Mouse (Mus musculus) spleen, adult 2 months (tissue): ENCODE measurements around the gene Mmp23. TPM values are rescaled to one million over a fixed set of nuclear protein-coding genes. Genes with fewer than 3 reads are reported as not detected.

ENCODE experiments used
- DNase-seq, 2 experiments: peaks; one replicate each; pipeline versions ENCODE4 v3.0.0 to v3.0.0-alpha.2; 2012 to 2021; ENCODE audit warnings: low spot score in 2 of 2, low read depth in 1 of 2
- H3K27ac ChIP-seq: fragments of 200-500 bp; 2 replicates; pipeline ENCODE4 v1.5.1; 2012; ENCODE audit warnings: low read length, inconsistent platforms; ENCODE audit not compliant: insufficient read depth
- H3K27me3 ChIP-seq: fragments of 200-500 bp; 2 replicates; pipeline ENCODE4 v1.6.1; 2012; ENCODE audit warnings: mild to moderate bottlenecking, moderate library complexity, low read length, inconsistent platforms; ENCODE audit not compliant: control insufficient read depth, insufficient read depth
- H3K36me3 ChIP-seq: fragments of 200-500 bp; 2 replicates; pipeline ENCODE4 v1.6.1; 2012; ENCODE audit warnings: mild to moderate bottlenecking, low read length, inconsistent platforms; ENCODE audit not compliant: control insufficient read depth, insufficient read depth
- H3K4me1 ChIP-seq: fragments of 200-500 bp; 2 replicates; pipeline ENCODE4 v1.6.1; 2011; ENCODE audit warnings: inconsistent platforms; ENCODE audit not compliant: control insufficient read depth, insufficient read depth, insufficient read length
- H3K4me3 ChIP-seq: fragments of 200-500 bp; 2 replicates; pipeline ENCODE4 v1.5.1; 2011; ENCODE audit warnings: mild to moderate bottlenecking, inconsistent platforms; ENCODE audit not compliant: insufficient read depth, insufficient read length; ENCODE audit errors: extremely low read depth
- CTCF ChIP-seq: fragments of 200-500 bp; IDR thresholded peaks from 2 replicates; pipeline ENCODE4 v1.5.1; 2011; ENCODE audit warnings: mild to moderate bottlenecking, inconsistent platforms; ENCODE audit not compliant: insufficient read depth, insufficient read length, insufficient replicate concordance; ENCODE audit errors: extremely low read depth
- POLR2A ChIP-seq: fragments of 200-500 bp; IDR thresholded peaks from 2 replicates; pipeline ENCODE4 v1.6.1; 2011; ENCODE audit warnings: low read depth, low read length, inconsistent platforms
- WGBS: fragments of 180-500 bp; shearing (Covaris S2); methylation state at CpG from one replicate; pipeline ENCODE4 v1.1.7; 2018; 5-methylcytosine and 5-hydroxymethylcytosine counted together
- polyA plus RNA-seq: library from polyadenylated mRNA; depleted of rRNA; stranded (reverse); fragments of >200 nt; gene quantifications from 2 replicates; pipeline ENCODE4 v1.2.3, GENCODE M21; 2012; rRNA removed

Gene Mmp23
- polyA plus RNA-seq = 57.2 and 83.5 TPM in 2 replicates

DNA sequence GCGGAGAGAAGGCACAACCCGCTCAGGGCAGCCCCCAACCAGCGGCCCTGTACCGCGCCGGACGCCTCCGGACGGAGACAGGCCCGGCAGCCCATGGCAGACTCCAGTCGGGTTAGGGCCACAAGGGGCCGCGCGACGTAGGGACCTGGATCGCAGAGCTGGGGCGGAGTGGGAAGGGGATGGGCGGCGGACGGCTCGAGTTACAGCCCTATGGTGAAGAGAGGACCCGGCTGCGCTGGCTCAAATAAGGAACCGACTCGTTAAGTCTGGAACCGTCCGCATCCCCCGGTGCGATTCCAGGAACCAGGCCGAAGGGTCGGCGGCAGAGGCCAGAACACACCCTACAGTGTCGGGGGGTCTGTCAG is at the start of gene Mmp23:
Gene Mmp23 (minus strand): TSS at position 299 of the 365 bp plus-strand sequence.
- H3K36me3 ChIP-seq = peaks cover 30% of the 10 kb centered on the region
- H3K4me3 ChIP-seq = peak within 1 kb of the TSS; percentile 35
- peak within 1 kb of the TSS; percentile 55 for H3K27ac ChIP-seq
- H3K4me1 ChIP-seq = peaks cover 14% of the 10 kb centered on the region; the same call in 1 of the 2 replicates
- H3K27me3 ChIP-seq = peaks cover 12% of the 10 kb centered on the region; the same call in 1 of the 2 replicates
- 3% methylated on average over 33 of the region's 33 CpGs for WGBS
- TF ChIP-seq POLR2A (no peak), CTCF (no peak)
- no peak for DNase-seq

DNA sequence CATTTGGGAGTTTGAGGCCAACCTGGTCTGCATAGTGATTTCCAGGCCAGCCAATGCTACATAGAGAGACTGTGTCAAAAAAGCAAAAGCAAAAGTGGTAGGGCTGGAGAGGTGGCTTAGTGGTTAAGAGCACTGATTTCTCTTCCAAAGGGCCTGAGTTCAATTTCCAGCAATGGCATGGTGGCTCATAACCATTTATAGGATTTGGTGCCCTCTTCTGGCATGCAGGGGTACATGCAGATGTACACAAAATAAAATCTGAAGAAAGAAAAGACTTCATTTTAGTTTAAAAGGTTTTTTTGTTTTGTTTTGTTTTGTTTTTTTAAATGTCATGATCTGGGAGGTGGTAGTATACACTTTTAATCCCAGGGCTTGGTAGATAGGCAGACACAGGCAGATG is 47.2 kb upstream of the Mmp23 start:
- Histone ChIP-seq H3K4me3 (no peak overlapping the region), H3K27me3 (no peaks in the 10 kb centered on the region), H3K4me1 (no peaks in the 10 kb centered on the region), H3K36me3 (no peaks in the 10 kb centered on the region), H3K27ac (no peak overlapping the region)
- no peak for TF ChIP-seq CTCF
- no peak for TF ChIP-seq POLR2A
- no peak for DNase-seq

GRCm38 (mm10) chr4:155696261-155697255 is 43.4 kb upstream of the Mmp23 start:
- 82% methylated on average over 16 of the region's 16 CpGs for WGBS
- Histone ChIP-seq H3K4me3 (no peak overlapping the region), H3K27me3 (no peaks in the 10 kb centered on the region; the same call in 1 of the 2 replicates), H3K4me1 (peaks cover 12% of the 10 kb centered on the region), H3K36me3 (no peaks in the 10 kb centered on the region), H3K27ac (no peak overlapping the region)
- no peak for TF ChIP-seq POLR2A
- no peak for TF ChIP-seq CTCF
- DNase-seq = no peak

- H3K27ac ChIP-seq = no peak overlapping the region
- peaks cover 12% of the 10 kb centered on the region for H3K4me1 ChIP-seq
- 82% methylated on average over 4 of the region's 4 CpGs for WGBS
- no peak overlapping the region for H3K4me3 ChIP-seq
- H3K36me3 ChIP-seq = no peaks in the 10 kb centered on the region
- TF ChIP-seq POLR2A (no peak), CTCF (no peak)
- DNase-seq = no peak
- H3K27me3 ChIP-seq = no peaks in the 10 kb centered on the region; the same call in 1 of the 2 replicates
Observed at GRCm38 (mm10) chr4:155695531-155696062, 42.4 kb upstream of the Mmp23 start.

DNA sequence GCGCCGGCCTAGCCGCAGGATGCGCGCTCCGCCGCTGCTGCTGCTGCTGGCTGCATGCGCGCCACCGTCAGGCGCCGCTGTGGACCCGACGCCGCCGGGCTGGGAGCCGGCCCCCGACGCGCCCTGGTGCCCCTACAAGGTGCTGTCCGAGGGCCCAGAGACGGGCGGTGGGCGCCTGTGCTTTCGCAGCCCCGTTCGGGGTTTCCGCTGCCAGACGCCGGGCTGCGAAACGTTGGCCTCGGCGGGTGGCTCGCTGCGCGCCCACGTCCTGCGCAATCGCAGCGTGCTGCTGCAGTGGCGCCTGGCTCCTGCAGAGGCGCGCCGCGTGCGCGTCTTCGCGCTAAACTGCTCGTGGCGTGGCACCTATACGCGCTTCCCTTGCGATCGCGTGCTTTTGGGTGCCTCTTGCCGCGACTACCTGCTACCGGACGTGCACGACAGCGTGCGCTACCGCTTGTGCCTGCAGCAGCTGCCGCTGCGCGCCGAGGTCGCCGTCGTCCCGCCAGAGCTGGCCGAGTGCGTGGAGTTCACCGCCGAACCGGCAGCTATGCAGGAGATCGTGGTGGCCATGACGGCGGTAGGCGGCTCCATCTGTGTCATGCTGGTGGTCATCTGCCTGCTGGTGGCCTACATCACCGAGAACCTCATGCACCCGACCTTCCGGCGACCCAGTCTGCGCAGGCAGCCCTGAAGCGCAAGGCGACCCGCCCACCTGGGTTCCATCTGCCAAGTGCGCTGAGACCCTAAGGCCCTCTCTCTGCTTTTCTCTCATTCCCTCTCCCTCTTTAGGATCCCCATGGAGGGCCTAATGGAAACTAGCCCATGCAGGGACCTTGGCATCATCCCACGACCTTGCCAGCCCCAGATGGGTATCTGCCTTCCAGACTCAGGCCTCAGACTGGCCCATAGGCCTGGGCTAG is 41.6 kb upstream of the Mmp23 start:
- peaks cover 12% of the 10 kb centered on the region for H3K4me1 ChIP-seq
- no peaks in the 10 kb centered on the region; the same call in 1 of the 2 replicates for H3K27me3 ChIP-seq
- TF ChIP-seq POLR2A (no peak; the same call in 1 of the 2 replicates), CTCF (0 out of 2 replicates have a peak, but pooled peaks have one; percentile 18)
- no peaks in the 10 kb centered on the region for H3K36me3 ChIP-seq
- peak overlapping the region; percentile 62 for H3K4me3 ChIP-seq
- H3K27ac ChIP-seq = peak overlapping the region; percentile 78
- peak; percentile 55 for DNase-seq
- WGBS = 3% methylated on average over 92 of the region's 92 CpGs

DNA sequence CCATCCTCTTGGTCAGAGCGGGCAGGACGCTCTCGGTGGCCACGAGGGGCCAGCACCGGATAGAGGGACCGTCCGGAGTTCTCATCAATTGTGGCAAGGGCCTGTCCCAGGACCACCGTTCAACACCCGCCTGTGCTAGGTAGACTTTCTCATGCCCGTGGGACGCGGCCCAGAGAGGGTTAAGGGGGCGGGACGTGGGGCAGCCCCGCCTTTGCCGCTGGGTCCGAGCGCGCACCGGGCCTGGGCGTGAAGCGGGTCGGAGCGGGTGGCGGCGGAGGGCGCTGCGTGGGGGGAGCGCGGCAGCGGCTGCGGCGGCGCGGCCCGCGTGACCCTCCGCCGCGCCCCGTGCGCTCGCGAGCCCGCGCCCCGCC is 40.9 kb upstream of the Mmp23 start, which contains the start of gene Fndc10:
Gene Fndc10 (plus strand): TSS at position 232 of the 371 bp plus-strand sequence.
- H3K27me3 ChIP-seq = no peaks in the 10 kb centered on the region; the same call in 1 of the 2 replicates
- peak within 1 kb of the TSS; percentile 62 for H3K4me3 ChIP-seq
- peaks cover 12% of the 10 kb centered on the region for H3K4me1 ChIP-seq
- H3K36me3 ChIP-seq = no peaks in the 10 kb centered on the region
- TF ChIP-seq CTCF (no peak), POLR2A (no peak)
- peak within 1 kb of the TSS; percentile 78 for H3K27ac ChIP-seq
- DNase-seq = peak in 1 of 2 experiments; percentile 59
- 2% methylated on average over 43 of the region's 47 CpGs for WGBS
